Mouse (Mus musculus) brain, embryonic 14.5 days (tissue): Measurements from ENCODE around the gene H2-Eb2.

Experiments
- CTCF ChIP-seq: fragments of 200-500 bp; IDR thresholded peaks from 2 replicates; pipeline ENCODE4 v1.5.1; 2012; ENCODE audit warnings: inconsistent platforms, mild to moderate bottlenecking, moderate library complexity, borderline replicate concordance; ENCODE audit not compliant: insufficient read depth, insufficient read length; ENCODE audit errors: extremely low read depth
- POLR2A ChIP-seq: fragments of 200-500 bp; IDR thresholded peaks from 2 replicates; pipeline ENCODE4 v1.6.1; 2012; ENCODE audit warnings: mild to moderate bottlenecking, inconsistent platforms, borderline replicate concordance; ENCODE audit not compliant: poor library complexity, insufficient read depth, insufficient read length, severe bottlenecking; ENCODE audit errors: extremely low read depth

GRCm38 (mm10) chr17:34376847-34377246 lies 51.4 kb downstream of the H2-Eb2 start, which contains the start of gene Btnl1:
- TF ChIP-seq CTCF: no peak
- no peak for TF ChIP-seq POLR2A
